Mouse (Mus musculus): ENCODE measurements around the gene Pnpla8. TPM values are rescaled to one million over a fixed set of nuclear protein-coding genes. Genes with fewer than 3 reads are reported as not detected.

Gene Pnpla8
- polyA plus RNA-seq, 1 experiment from 2014 or later: 69.4 TPM

- no peaks in the 10 kb centered on the region; the same call in 1 of the 2 replicates for H3K4me1 ChIP-seq (replicated peaks; ENCODE audit: control insufficient read depth, insufficient read depth, low read length)
- H3K36me3 ChIP-seq (ENCODE audit: control insufficient read depth, insufficient read depth, low read length): no peaks in the 10 kb centered on the region
- H3K27ac ChIP-seq (ENCODE audit: low read length): no peak overlapping the region
- H3K9ac ChIP-seq (ENCODE audit: low read length): no peak overlapping the region
- no peak overlapping the region for H3K4me3 ChIP-seq (ENCODE audit: low read length)
- H3K4me2 ChIP-seq (ENCODE audit: low read depth, low read length): no peak overlapping the region
- ATAC-seq (ENCODE audit: low read depth): no peak
- H3K27me3 ChIP-seq (ENCODE audit: control insufficient read depth, insufficient read depth, low read depth, low read length): no peaks in the 10 kb centered on the region
- no peaks in the 10 kb centered on the region for H3K9me3 ChIP-seq (ENCODE audit: control insufficient read depth, low read length)
Measured at GRCm38 (mm10) chr12:44300793-44301192, 79.6 kb downstream of the Pnpla8 start.

- no peak overlapping the region for H3K4me3 ChIP-seq (ENCODE audit: low read length)
- peaks cover 15% of the 10 kb centered on the region for H3K36me3 ChIP-seq (ENCODE audit: control insufficient read depth, insufficient read depth, low read length)
- H3K9me3 ChIP-seq (ENCODE audit: control insufficient read depth, low read length): no peaks in the 10 kb centered on the region
- no peak overlapping the region for H3K4me2 ChIP-seq (ENCODE audit: low read depth, low read length)
- H3K27ac ChIP-seq (ENCODE audit: low read length): no peak overlapping the region
- no peaks in the 10 kb centered on the region; the same call in 1 of the 2 replicates for H3K4me1 ChIP-seq (replicated peaks; ENCODE audit: control insufficient read depth, insufficient read depth, low read length)
- no peaks in the 10 kb centered on the region for H3K27me3 ChIP-seq (ENCODE audit: control insufficient read depth, insufficient read depth, low read depth, low read length)
- WGBS: 81% methylated on average over 1 of the region's 1 CpGs
- ATAC-seq (ENCODE audit: low read depth): no peak
- no peak overlapping the region for H3K9ac ChIP-seq (ENCODE audit: low read length)
Measured at GRCm38 (mm10) chr12:44304012-44304411, 82.8 kb downstream of the Pnpla8 start.

- WGBS: 47% methylated on average over 5 of the region's 5 CpGs
- Histone ChIP-seq H3K27me3 (ENCODE audit: control insufficient read depth, insufficient read depth, low read depth, low read length) (no peaks in the 10 kb centered on the region), H3K4me1 (replicated peaks; ENCODE audit: control insufficient read depth, insufficient read depth, low read length) (no peaks in the 10 kb centered on the region; the same call in 1 of the 2 replicates), H3K36me3 (ENCODE audit: control insufficient read depth, insufficient read depth, low read length) (peaks cover 15% of the 10 kb centered on the region), H3K9me3 (ENCODE audit: control insufficient read depth, low read length) (no peaks in the 10 kb centered on the region), H3K9ac (ENCODE audit: low read length) (no peak overlapping the region), H3K27ac (ENCODE audit: low read length) (peak overlapping the region; percentile 53; the same call in 1 of the 2 replicates), H3K4me3 (ENCODE audit: low read length) (no peak overlapping the region), H3K4me2 (ENCODE audit: low read depth, low read length) (no peak overlapping the region)
- peak; percentile 92 for ATAC-seq (ENCODE audit: low read depth)
Measured at GRCm38 (mm10) chr12:44304869-44305268, 83.7 kb downstream of the Pnpla8 start.

- H3K4me3 ChIP-seq (ENCODE audit: low read length): no peak overlapping the region
- peaks cover 15% of the 10 kb centered on the region for H3K36me3 ChIP-seq (ENCODE audit: control insufficient read depth, insufficient read depth, low read length)
- H3K4me1 ChIP-seq (replicated peaks; ENCODE audit: control insufficient read depth, insufficient read depth, low read length): no peaks in the 10 kb centered on the region; the same call in 1 of the 2 replicates
- no peaks in the 10 kb centered on the region for H3K27me3 ChIP-seq (ENCODE audit: control insufficient read depth, insufficient read depth, low read depth, low read length)
- no peak overlapping the region for H3K4me2 ChIP-seq (ENCODE audit: low read depth, low read length)
- no peak overlapping the region for H3K9ac ChIP-seq (ENCODE audit: low read length)
- no peak overlapping the region for H3K27ac ChIP-seq (ENCODE audit: low read length)
- no peaks in the 10 kb centered on the region for H3K9me3 ChIP-seq (ENCODE audit: control insufficient read depth, low read length)
- WGBS: 86% methylated on average over 3 of the region's 3 CpGs
- no peak for ATAC-seq (ENCODE audit: low read depth)
Measured at GRCm38 (mm10) chr12:44308221-44308620, 87.1 kb downstream of the Pnpla8 start.

GRCm38 (mm10) chr12:44315212-44315611 is 94.0 kb downstream of the Pnpla8 start:
- 87% methylated on average over 2 of the region's 2 CpGs for WGBS
- Histone ChIP-seq H3K9ac (ENCODE audit: low read length) (no peak overlapping the region), H3K36me3 (ENCODE audit: control insufficient read depth, insufficient read depth, low read length) (no peaks in the 10 kb centered on the region), H3K27ac (ENCODE audit: low read length) (no peak overlapping the region), H3K9me3 (ENCODE audit: control insufficient read depth, low read length) (no peaks in the 10 kb centered on the region), H3K4me1 (replicated peaks; ENCODE audit: control insufficient read depth, insufficient read depth, low read length) (no peaks in the 10 kb centered on the region; the same call in 1 of the 2 replicates), H3K4me3 (ENCODE audit: low read length) (no peak overlapping the region), H3K27me3 (ENCODE audit: control insufficient read depth, insufficient read depth, low read depth, low read length) (no peaks in the 10 kb centered on the region), H3K4me2 (ENCODE audit: low read depth, low read length) (no peak overlapping the region)
- no peak for ATAC-seq (ENCODE audit: low read depth)

- H3K36me3 ChIP-seq (ENCODE audit: control insufficient read depth, insufficient read depth, low read length): no peaks in the 10 kb centered on the region
- H3K27ac ChIP-seq (ENCODE audit: low read length): no peak overlapping the region
- H3K4me1 ChIP-seq (replicated peaks; ENCODE audit: control insufficient read depth, insufficient read depth, low read length): peaks cover 5% of the 10 kb centered on the region; the same call in 1 of the 2 replicates
- peaks cover under 1% of the 10 kb centered on the region; the same call in 1 of the 2 replicates for H3K27me3 ChIP-seq (ENCODE audit: control insufficient read depth, insufficient read depth, low read depth, low read length)
- H3K4me3 ChIP-seq (ENCODE audit: low read length): no peak overlapping the region
- no peak for ATAC-seq (ENCODE audit: low read depth)
- H3K9ac ChIP-seq (ENCODE audit: low read length): no peak overlapping the region
- no peaks in the 10 kb centered on the region for H3K9me3 ChIP-seq (ENCODE audit: control insufficient read depth, low read length)
- H3K4me2 ChIP-seq (ENCODE audit: low read depth, low read length): no peak overlapping the region
Measured at GRCm38 (mm10) chr12:44325091-44325490, 103.9 kb downstream of the Pnpla8 start.

GRCm38 (mm10) chr12:44327452-44327851 is 106.3 kb downstream of the Pnpla8 start:
- Histone ChIP-seq H3K4me1 (replicated peaks; ENCODE audit: control insufficient read depth, insufficient read depth, low read length) (peaks cover 10% of the 10 kb centered on the region), H3K36me3 (ENCODE audit: control insufficient read depth, insufficient read depth, low read length) (no peaks in the 10 kb centered on the region), H3K9ac (ENCODE audit: low read length) (no peak overlapping the region), H3K27me3 (ENCODE audit: control insufficient read depth, insufficient read depth, low read depth, low read length) (peaks cover 3% of the 10 kb centered on the region; the same call in 1 of the 2 replicates), H3K27ac (ENCODE audit: low read length) (no peak overlapping the region), H3K9me3 (ENCODE audit: control insufficient read depth, low read length) (no peaks in the 10 kb centered on the region), H3K4me2 (ENCODE audit: low read depth, low read length) (no peak overlapping the region), H3K4me3 (ENCODE audit: low read length) (no peak overlapping the region)
- WGBS: 37% methylated on average over 6 of the region's 6 CpGs
- no peak for ATAC-seq (ENCODE audit: low read depth)

GRCm38 (mm10) chr12:44328381-44329315 is 107.5 kb downstream of the Pnpla8 start, which contains the start of gene Nrcam:
Nrcam (plus strand) TSS chr12:44328885.
- peak; percentile 89 for ATAC-seq (ENCODE audit: low read depth)
- Histone ChIP-seq H3K4me2 (ENCODE audit: low read depth, low read length) (peak within 1 kb of the TSS; percentile 98), H3K4me3 (ENCODE audit: low read length) (peak within 1 kb of the TSS; percentile 73), H3K4me1 (replicated peaks; ENCODE audit: control insufficient read depth, insufficient read depth, low read length) (peaks cover 10% of the 10 kb centered on the region), H3K9me3 (ENCODE audit: control insufficient read depth, low read length) (no peaks in the 10 kb centered on the region), H3K27me3 (ENCODE audit: control insufficient read depth, insufficient read depth, low read depth, low read length) (peaks cover 3% of the 10 kb centered on the region; the same call in 1 of the 2 replicates), H3K27ac (ENCODE audit: low read length) (peak within 1 kb of the TSS; percentile 59; the same call in 1 of the 2 replicates), H3K9ac (ENCODE audit: low read length) (peak within 1 kb of the TSS; percentile 74), H3K36me3 (ENCODE audit: control insufficient read depth, insufficient read depth, low read length) (no peaks in the 10 kb centered on the region)
- 3% methylated on average over 63 of the region's 74 CpGs for WGBS
